Mouse (Mus musculus): ENCODE data around the gene Hspa8.
"Not testable (repeated sequence)": the region's sequence is repeated elsewhere in the genome, so short reads cannot be mapped to it uniquely, and the experiment has no call there.

Hspa8 gene

GRCm38 (mm10) chr9:40800675-40801612, at the start of gene Hspa8:
Gene Hspa8, plus strand, starts transcription at chr9:40800984.
- peak; percentile 100 for DNase-seq (ENCODE audit: low read depth, low spot score)

GRCm38 (mm10) chr9:40751749-40752148, 49.0 kb upstream of the Hspa8 start:
- no peak for DNase-seq (ENCODE audit: low read depth, low spot score)

- DNase-seq (ENCODE audit: low read depth, low spot score) = peak; percentile 78
Observed at GRCm38 (mm10) chr9:40756401-40756800, 44.4 kb upstream of the Hspa8 start.

- peak; percentile 93 for DNase-seq (ENCODE audit: low read depth, low spot score)
Observed at GRCm38 (mm10) chr9:40757105-40757626, 43.6 kb upstream of the Hspa8 start.

GRCm38 (mm10) chr9:40757685-40758270, 43.0 kb upstream of the Hspa8 start:
- DNase-seq (ENCODE audit: low read depth, low spot score) = peak; percentile 97

- DNase-seq (ENCODE audit: low read depth, low spot score) = no peak
Observed at GRCm38 (mm10) chr9:40762354-40762753, 38.4 kb upstream of the Hspa8 start.

GRCm38 (mm10) chr9:40764887-40765580, 35.8 kb upstream of the Hspa8 start:
- DNase-seq (ENCODE audit: low read depth, low spot score) = peak; percentile 56

- peak; percentile 88 for DNase-seq (ENCODE audit: low read depth, low spot score)
Observed at GRCm38 (mm10) chr9:40765581-40765940, 35.2 kb upstream of the Hspa8 start.

- no peak for DNase-seq (ENCODE audit: low read depth, low spot score)
Observed at GRCm38 (mm10) chr9:40766058-40766605, 34.7 kb upstream of the Hspa8 start.

GRCm38 (mm10) chr9:40767946-40768345, 32.8 kb upstream of the Hspa8 start:
- DNase-seq (ENCODE audit: low read depth, low spot score) = no peak

- DNase-seq (ENCODE audit: low read depth, low spot score) = peak; percentile 94
Observed at GRCm38 (mm10) chr9:40772246-40772645, 28.5 kb upstream of the Hspa8 start.

- DNase-seq (ENCODE audit: low read depth, low spot score) = not testable (repeated sequence)
Observed at GRCm38 (mm10) chr9:40773142-40773541, 27.6 kb upstream of the Hspa8 start.

GRCm38 (mm10) chr9:40773869-40774268, 26.9 kb upstream of the Hspa8 start:
- no peak for DNase-seq (ENCODE audit: low read depth, low spot score)

- DNase-seq (ENCODE audit: low read depth, low spot score) = no peak
Observed at GRCm38 (mm10) chr9:40776044-40776443, 24.7 kb upstream of the Hspa8 start.

- no peak for DNase-seq (ENCODE audit: low read depth, low spot score)
Observed at GRCm38 (mm10) chr9:40776459-40777248, 24.1 kb upstream of the Hspa8 start.

GRCm38 (mm10) chr9:40780111-40780510, 20.7 kb upstream of the Hspa8 start:
- DNase-seq (ENCODE audit: low read depth, low spot score) = no peak

GRCm38 (mm10) chr9:40780892-40781725, 19.7 kb upstream of the Hspa8 start:
- peak; percentile 41 for DNase-seq (ENCODE audit: low read depth, low spot score)

- peak; percentile 46 for DNase-seq (ENCODE audit: low read depth, low spot score)
Observed at GRCm38 (mm10) chr9:40781726-40782581, 18.8 kb upstream of the Hspa8 start.

Data from brain, adult 2 months (tissue).